Mouse (Mus musculus) lung, embryonic 14.5 days (tissue): ENCODE results near the gene Snd1. TPM values are rescaled to one million over a fixed set of nuclear protein-coding genes. Genes with fewer than 3 reads are reported as not detected.

ENCODE experiments used
- ATAC-seq: fragments of 200-750 bp; cut with Nextera tagmentation; 2 replicates; pipeline ENCODE4 v1.8.0; 2017; ENCODE audit warnings: mild to moderate bottlenecking, moderate TSS enrichment, moderate library complexity; ENCODE audit not compliant: insufficient read depth
- DNase-seq: peaks from one replicate; pipeline ENCODE4 v3.0.0-alpha.2; 2015
- H3K27ac ChIP-seq: fragments of 300-500 bp; sonication (generic); 2 replicates; pipeline ENCODE4 v1.5.1; 2014; ENCODE audit warnings: low read depth, mild to moderate bottlenecking, moderate library complexity
- H3K27me3 ChIP-seq: fragments of 300-500 bp; sonication (generic); 2 replicates; pipeline ENCODE4 v1.6.1; 2014; ENCODE audit warnings: low read length, control low read depth; ENCODE audit not compliant: insufficient read depth
- H3K36me3 ChIP-seq: fragments of 300-500 bp; sonication (generic); 2 replicates; pipeline ENCODE4 v1.6.1; 2014; ENCODE audit warnings: control low read depth; ENCODE audit not compliant: insufficient read depth
- H3K4me1 ChIP-seq: fragments of 300-500 bp; sonication (generic); 2 replicates; pipeline ENCODE4 v1.6.1; 2014; ENCODE audit warnings: antibody characterized with exemption, control low read depth; ENCODE audit not compliant: insufficient read depth
- H3K4me2 ChIP-seq: fragments of 300-500 bp; sonication (generic); 2 replicates; pipeline ENCODE4 v1.6.1; 2014; ENCODE audit warnings: mild to moderate bottlenecking
- H3K4me3 ChIP-seq: fragments of 300-500 bp; sonication (generic); 2 replicates; pipeline ENCODE4 v1.5.1; 2014; ENCODE audit warnings: low read depth, low read length
- H3K9ac ChIP-seq: fragments of 300-500 bp; sonication (generic); 2 replicates; pipeline ENCODE4 v1.6.1; 2014
- H3K9me3 ChIP-seq: fragments of 300-500 bp; sonication (generic); 2 replicates; pipeline ENCODE4 v1.6.1; 2016; ENCODE audit warnings: low read depth, low read length, control low read depth
- CTCF ChIP-seq: IDR thresholded peaks from 2 replicates; pipeline ENCODE4 v1.5.1; 2016; ENCODE audit warnings: antibody characterized with exemption, low read depth
- WGBS: fragments of 180-500 bp; shearing (Covaris S2); extraction: QIAGEN DNeasy Blood & Tissue Kit; methylation state at CpG from one replicate; pipeline ENCODE4 v1.1.7; 2014; 5-methylcytosine and 5-hydroxymethylcytosine counted together
- polyA plus RNA-seq: library from polyadenylated mRNA; unstranded; fragments of >200 nt; fragmentation: Nextera tagmentation; extraction: Ambion mirVana; gene quantifications from 2 replicates; pipeline ENCODE4 v1.2.1, GENCODE M21; 2014

The Snd1 gene
- polyA plus RNA-seq, 1 experiment from 2014 or later: 145 TPM

DNA sequence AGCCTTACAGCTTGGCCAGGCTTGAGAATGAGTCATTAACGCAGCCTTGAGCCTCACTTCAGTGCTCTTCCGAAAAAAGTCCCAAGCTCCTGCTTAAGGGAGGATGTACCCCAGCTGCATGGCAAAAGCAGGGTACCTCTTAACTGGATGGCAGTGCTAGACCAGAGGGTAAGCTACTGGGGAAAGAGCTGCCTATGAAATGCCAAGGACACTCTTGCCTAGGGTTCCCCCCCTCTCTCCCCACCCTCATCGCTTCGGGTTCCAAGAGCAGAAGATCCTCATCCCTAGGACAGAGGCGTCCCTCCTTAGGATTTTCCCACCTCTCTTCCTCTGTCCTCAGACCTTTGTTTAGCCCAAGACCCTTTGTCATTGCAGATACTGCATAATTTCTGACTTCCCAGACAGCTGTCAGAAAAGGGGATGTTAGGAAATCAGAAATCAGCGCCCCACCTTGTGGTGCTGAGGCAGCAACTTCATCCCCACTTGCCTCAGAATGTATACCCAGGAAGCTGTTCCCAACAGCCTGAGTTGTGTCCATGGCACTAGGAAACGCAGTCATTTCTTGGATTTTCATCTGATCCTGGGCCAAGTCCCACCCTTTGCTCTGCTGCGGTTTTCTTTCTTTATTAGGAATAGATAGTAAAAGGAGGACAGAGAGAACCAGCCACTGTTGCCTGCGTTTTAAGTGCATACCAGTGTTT, 351.9 kb downstream of the Snd1 start:
- Histone ChIP-seq H3K9me3 (no peaks in the 10 kb centered on the region), H3K4me2 (no peak overlapping the region; the same call in 1 of the 2 replicates), H3K9ac (no peak overlapping the region), H3K4me1 (0 out of 2 replicates have a peak, but pooled peaks cover 2% of the 10 kb centered on the region), H3K27me3 (peaks cover 15% of the 10 kb centered on the region), H3K4me3 (no peak overlapping the region), H3K27ac (no peak overlapping the region), H3K36me3 (no peaks in the 10 kb centered on the region)
- 54% methylated on average over 9 of the region's 9 CpGs for WGBS
- DNase-seq: peak; percentile 76
- peak; percentile 23; the same call in 1 of the 2 replicates for TF ChIP-seq CTCF
- ATAC-seq: peak; percentile 62

- 37% methylated on average over 3 of the region's 3 CpGs for WGBS
Measured at GRCm38 (mm10) chr6:28827565-28827964, 352.6 kb downstream of the Snd1 start.

GRCm38 (mm10) chr6:28828593-28828992, 353.7 kb downstream of the Snd1 start:
- H3K36me3 ChIP-seq: no peaks in the 10 kb centered on the region
- no peak for ATAC-seq
- WGBS: 48% methylated on average over 6 of the region's 6 CpGs
- DNase-seq: no peak
- H3K9ac ChIP-seq: no peak overlapping the region
- H3K4me1 ChIP-seq: 0 out of 2 replicates have a peak, but pooled peaks cover 2% of the 10 kb centered on the region
- no peaks in the 10 kb centered on the region for H3K9me3 ChIP-seq
- H3K4me2 ChIP-seq: no peak overlapping the region
- no peak overlapping the region for H3K4me3 ChIP-seq
- no peak for TF ChIP-seq CTCF
- peaks cover 22% of the 10 kb centered on the region for H3K27me3 ChIP-seq
- H3K27ac ChIP-seq: no peak overlapping the region

More at GRCm38 (mm10) chr6:28827565-28827964, 352.6 kb downstream of the Snd1 start:
- Histone ChIP-seq H3K4me2 (peak overlapping the region; percentile 2; the same call in 1 of the 2 replicates), H3K27me3 (peaks cover 19% of the 10 kb centered on the region), H3K9me3 (no peaks in the 10 kb centered on the region), H3K9ac (no peak overlapping the region), H3K4me1 (0 out of 2 replicates have a peak, but pooled peaks cover 2% of the 10 kb centered on the region), H3K27ac (no peak overlapping the region; the same call in 1 of the 2 replicates), H3K36me3 (no peaks in the 10 kb centered on the region), H3K4me3 (no peak overlapping the region)
- ATAC-seq (peak; percentile 42; the same call in 1 of the 2 replicates), DNase-seq (peak; percentile 38)
- TF ChIP-seq CTCF: no peak

GRCm38 (mm10) chr6:28830306-28830705, 355.4 kb downstream of the Snd1 start:
- H3K4me2 ChIP-seq: no peak overlapping the region
- H3K36me3 ChIP-seq: no peaks in the 10 kb centered on the region
- peaks cover 25% of the 10 kb centered on the region for H3K27me3 ChIP-seq
- 90% methylated on average over 12 of the region's 12 CpGs for WGBS
- 0 out of 2 replicates have a peak, but pooled peaks cover 2% of the 10 kb centered on the region for H3K4me1 ChIP-seq
- H3K4me3 ChIP-seq: no peak overlapping the region
- no peak for DNase-seq
- H3K27ac ChIP-seq: no peak overlapping the region
- ATAC-seq: no peak
- H3K9me3 ChIP-seq: no peaks in the 10 kb centered on the region
- H3K9ac ChIP-seq: no peak overlapping the region
- TF ChIP-seq CTCF: no peak

GRCm38 (mm10) chr6:28831011-28831853, 356.3 kb downstream of the Snd1 start, which contains the start of gene Lrrc4:
Gene Lrrc4 (minus strand): TSS chr6:28831747.
- no peak for DNase-seq
- Histone ChIP-seq H3K36me3 (no peaks in the 10 kb centered on the region), H3K4me3 (peak within 1 kb of the TSS; percentile 57), H3K9me3 (no peaks in the 10 kb centered on the region), H3K9ac (peak within 1 kb of the TSS; percentile 62), H3K27ac (no peak within 1 kb of the TSS; the same call in 1 of the 2 replicates), H3K4me2 (peak within 1 kb of the TSS; percentile 100), H3K27me3 (peaks cover 25% of the 10 kb centered on the region), H3K4me1 (0 out of 2 replicates have a peak, but pooled peaks cover 2% of the 10 kb centered on the region)
- whole genome bisulfite sequencing: 31% methylated on average over 27 of the region's 27 CpGs
- no peak for ATAC-seq
- no peak for TF ChIP-seq CTCF

DNA sequence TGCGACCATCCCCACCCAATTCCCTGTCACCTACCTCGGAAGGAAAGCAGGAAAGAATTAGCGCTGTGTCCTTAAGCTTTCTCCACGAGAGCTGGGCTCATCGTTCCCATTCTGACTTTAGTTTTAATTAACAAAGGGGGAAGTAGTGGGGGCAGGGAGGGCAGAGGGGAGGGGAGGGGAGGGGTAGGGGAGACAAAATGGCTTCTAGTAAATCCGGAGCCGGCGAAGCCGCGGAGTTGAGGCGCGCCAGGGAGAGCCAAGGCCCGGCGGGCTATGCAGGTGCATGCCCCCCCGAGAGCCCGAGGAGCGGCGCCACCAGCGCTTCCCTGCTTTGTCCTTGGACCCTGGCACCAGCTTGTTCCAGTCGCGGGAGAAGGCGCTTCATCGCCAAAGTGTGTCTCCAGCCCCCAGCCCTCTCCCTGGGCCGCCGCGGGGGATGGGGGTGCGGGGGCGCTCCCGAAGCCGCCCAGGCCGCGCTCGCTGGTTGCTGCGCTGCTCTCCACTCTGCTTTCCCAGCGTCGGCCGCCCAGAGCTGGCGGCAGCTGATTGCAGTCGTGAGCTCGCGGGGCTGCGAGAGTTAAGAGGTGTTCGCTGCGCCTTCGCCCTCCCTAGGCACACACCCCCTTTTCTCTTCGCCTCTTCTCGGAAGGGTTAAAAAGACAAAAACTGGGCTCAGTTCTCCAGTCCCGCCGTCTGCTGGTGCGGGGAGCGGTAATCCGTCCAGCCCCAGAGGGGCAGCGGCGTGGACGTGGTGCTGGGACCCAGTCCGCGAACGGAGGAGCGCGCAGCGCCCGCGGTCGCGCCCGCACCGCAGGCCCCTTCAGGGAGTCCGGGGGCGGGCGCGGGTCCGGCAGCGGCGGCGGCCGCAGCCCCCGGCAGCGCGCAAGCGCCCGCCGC, 357.2 kb downstream of the Snd1 start:
- ATAC-seq (peak; percentile 48; the same call in 1 of the 2 replicates), DNase-seq (peak; percentile 73)
- TF ChIP-seq CTCF: no peak
- Histone ChIP-seq H3K4me1 (0 out of 2 replicates have a peak, but pooled peaks cover 2% of the 10 kb centered on the region), H3K27me3 (peaks cover 25% of the 10 kb centered on the region), H3K27ac (no peak overlapping the region; the same call in 1 of the 2 replicates), H3K4me2 (peak overlapping the region; percentile 100), H3K9ac (peak overlapping the region; percentile 62), H3K36me3 (no peaks in the 10 kb centered on the region), H3K9me3 (no peaks in the 10 kb centered on the region), H3K4me3 (peak overlapping the region; percentile 57)
- WGBS: 1% methylated on average over 78 of the region's 82 CpGs
